Mouse (Mus musculus): ENCODE measurements at regions not wholly inside any gene's neighbourhood (a gene's known extent, or its start where the extent isn't known, plus 50 kb on each side); places are given as distances from the start of the nearest gene placed in this dataset.
A peak's percentile ranks its signal among the peaks of the same experiment; 100 is the strongest.

DNA sequence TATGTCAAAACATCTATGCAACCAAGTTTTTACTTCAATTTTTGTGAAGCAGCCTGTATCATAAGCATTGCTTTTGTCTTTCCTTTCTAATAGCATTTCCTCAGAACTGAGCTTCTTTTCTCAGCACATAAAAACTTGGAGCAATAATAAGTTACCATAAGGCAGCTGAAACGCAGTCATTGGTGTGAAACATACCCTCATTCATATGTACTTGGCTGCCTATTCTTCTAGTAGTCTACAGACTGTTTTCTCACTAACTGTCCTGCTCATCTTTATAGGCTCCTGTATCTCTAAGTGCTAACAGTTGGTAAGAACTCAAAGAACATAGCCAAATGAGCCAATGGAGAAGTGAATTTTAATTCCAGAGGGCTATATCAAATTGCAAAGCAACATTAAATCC lies 454.6 kb upstream of the Ptprd start:
- Histone ChIP-seq H3K9me3 (no peaks in the 10 kb centered on the region), H3K9ac (no peak overlapping the region), H3K27me3 (no peaks in the 10 kb centered on the region), H3K4me1 (replicated peaks) (no peaks in the 10 kb centered on the region), H3K36me3 (no peaks in the 10 kb centered on the region), H3K27ac (replicated peaks) (no peak overlapping the region), H3K4me3 (no peak overlapping the region), H3K4me2 (no peak overlapping the region)
- ATAC-seq (ENCODE audit: low read depth): no peak
- WGBS: 91% methylated on average over 1 of the region's 1 CpGs

DNA sequence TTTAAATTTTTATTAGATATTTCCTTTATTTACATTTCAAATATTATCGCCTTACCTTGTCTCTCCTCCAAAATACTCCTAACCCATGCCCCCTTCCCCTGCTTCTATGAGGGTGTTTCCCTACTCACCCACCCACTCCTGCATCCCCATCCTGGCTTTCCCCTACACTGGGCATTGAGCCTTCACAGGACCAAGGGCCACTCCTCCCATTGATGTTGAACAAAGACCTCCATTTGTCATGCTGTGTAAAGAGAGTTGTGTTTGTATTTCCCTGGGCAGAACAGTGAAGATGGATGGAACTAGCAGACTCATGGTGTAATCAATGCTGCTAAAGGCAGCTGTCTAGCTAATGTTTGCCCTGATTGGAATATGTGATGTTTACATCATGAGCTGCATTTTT lies 431.0 kb upstream of the Ptprd start:
- no peaks in the 10 kb centered on the region; the same call in 1 of the 2 replicates for H3K4me1 ChIP-seq (replicated peaks)
- WGBS: 61% methylated on average over 1 of the region's 1 CpGs
- no peak overlapping the region for H3K4me2 ChIP-seq
- no peaks in the 10 kb centered on the region for H3K27me3 ChIP-seq
- ATAC-seq (ENCODE audit: low read depth): peak; percentile 59; the same call in 1 of the 2 replicates
- H3K9me3 ChIP-seq: no peaks in the 10 kb centered on the region
- no peak overlapping the region for H3K4me3 ChIP-seq
- no peak overlapping the region for H3K9ac ChIP-seq
- H3K36me3 ChIP-seq: no peaks in the 10 kb centered on the region
- H3K27ac ChIP-seq (replicated peaks): no peak overlapping the region

DNA sequence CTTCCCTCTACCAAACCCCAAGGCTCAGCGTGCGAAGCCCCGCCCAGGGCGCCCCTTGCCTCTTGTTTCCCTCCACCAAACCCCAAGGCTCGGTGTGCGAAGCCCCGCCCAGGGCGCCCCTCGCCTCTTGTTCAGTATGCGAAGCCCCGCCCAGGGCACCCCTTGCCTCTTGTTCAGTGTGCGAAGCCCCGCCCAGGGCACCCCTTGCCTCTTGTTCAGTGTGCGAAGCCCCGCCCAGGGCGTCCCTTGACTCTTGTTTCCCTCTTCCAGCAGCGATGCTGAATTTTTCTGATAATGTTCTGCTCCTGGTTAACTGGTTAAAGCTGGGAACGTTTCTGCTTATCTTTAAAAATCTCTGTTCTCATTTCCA lies 394.7 kb upstream of the Ptprd start:
- H3K9me3 ChIP-seq: no peaks in the 10 kb centered on the region
- 10% methylated on average over 18 of the region's 18 CpGs for WGBS
- H3K27ac ChIP-seq (replicated peaks): no peak overlapping the region
- peak overlapping the region; percentile 57 for H3K4me2 ChIP-seq
- H3K4me3 ChIP-seq: peak overlapping the region; percentile 37
- ATAC-seq (ENCODE audit: low read depth): peak; percentile 81
- H3K27me3 ChIP-seq: no peaks in the 10 kb centered on the region
- H3K9ac ChIP-seq: peak overlapping the region; percentile 54
- H3K4me1 ChIP-seq (replicated peaks): peaks cover 7% of the 10 kb centered on the region; the same call in 1 of the 2 replicates
- H3K36me3 ChIP-seq: no peaks in the 10 kb centered on the region

DNA sequence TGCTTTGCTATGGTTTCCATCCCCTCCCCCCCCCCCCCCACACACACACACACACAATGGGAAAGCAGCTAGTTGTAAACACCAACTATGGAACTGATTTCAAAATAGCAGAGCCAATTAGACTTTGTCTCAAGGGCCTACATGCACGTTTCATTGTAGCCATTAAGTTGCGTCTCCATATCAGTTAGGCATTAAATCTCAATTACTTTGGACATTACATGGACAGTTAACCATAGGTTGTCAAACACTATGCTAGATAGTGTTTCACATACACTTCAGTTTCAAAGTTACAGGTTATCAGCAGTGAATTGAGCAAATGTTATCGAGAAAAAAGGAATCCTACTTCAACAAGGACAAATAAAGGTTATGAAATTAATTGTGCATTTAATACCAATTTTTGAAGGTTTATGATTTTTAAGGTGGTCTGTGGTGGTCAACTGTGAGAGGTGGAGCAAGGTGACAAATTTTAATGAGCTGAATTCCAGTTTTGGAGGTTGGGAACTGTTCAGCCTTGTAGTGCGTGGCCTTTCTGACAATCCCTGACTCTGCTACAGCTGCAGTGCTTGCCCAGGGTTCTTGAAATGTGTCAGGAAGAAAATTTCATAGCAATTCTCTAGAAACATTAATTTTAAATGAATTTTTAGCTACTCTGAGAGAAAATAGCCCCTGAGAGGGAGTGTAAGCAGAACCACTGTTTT lies 394.2 kb upstream of the Ptprd start:
- WGBS: 66% methylated on average over 4 of the region's 4 CpGs
- peak; percentile 53 for ATAC-seq (ENCODE audit: low read depth)
- no peaks in the 10 kb centered on the region for H3K27me3 ChIP-seq
- H3K36me3 ChIP-seq: no peaks in the 10 kb centered on the region
- H3K9ac ChIP-seq: peak overlapping the region; percentile 54
- peak overlapping the region; percentile 57 for H3K4me2 ChIP-seq
- H3K4me3 ChIP-seq: peak overlapping the region; percentile 37
- H3K4me1 ChIP-seq (replicated peaks): peaks cover 7% of the 10 kb centered on the region; the same call in 1 of the 2 replicates
- H3K27ac ChIP-seq (replicated peaks): no peak overlapping the region
- no peaks in the 10 kb centered on the region for H3K9me3 ChIP-seq

DNA sequence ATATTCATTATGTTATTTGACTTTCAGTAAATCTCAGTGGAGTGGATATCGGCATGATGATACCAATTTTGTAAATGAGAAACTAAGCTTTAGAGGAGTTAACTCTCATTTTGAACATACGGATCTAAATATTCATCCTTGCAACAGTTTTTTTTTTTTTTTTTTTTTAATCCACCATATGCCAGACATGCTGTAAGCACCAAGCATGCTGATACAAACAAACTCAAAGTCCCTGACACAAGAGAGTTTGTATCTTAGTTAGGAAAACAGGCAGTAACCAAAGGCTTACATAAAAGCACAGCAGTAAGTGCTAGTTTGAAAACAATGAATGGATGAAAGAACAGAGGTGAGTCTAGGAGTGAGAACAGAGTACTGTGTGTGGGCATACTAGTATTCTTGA lies 369.8 kb upstream of the Ptprd start:
- Histone ChIP-seq H3K9ac (no peak overlapping the region), H3K4me1 (replicated peaks) (no peaks in the 10 kb centered on the region), H3K27me3 (no peaks in the 10 kb centered on the region), H3K9me3 (no peaks in the 10 kb centered on the region), H3K4me2 (no peak overlapping the region), H3K27ac (replicated peaks) (no peak overlapping the region), H3K36me3 (no peaks in the 10 kb centered on the region), H3K4me3 (no peak overlapping the region)
- WGBS: 91% methylated on average over 2 of the region's 2 CpGs
- no peak for ATAC-seq (ENCODE audit: low read depth)

DNA sequence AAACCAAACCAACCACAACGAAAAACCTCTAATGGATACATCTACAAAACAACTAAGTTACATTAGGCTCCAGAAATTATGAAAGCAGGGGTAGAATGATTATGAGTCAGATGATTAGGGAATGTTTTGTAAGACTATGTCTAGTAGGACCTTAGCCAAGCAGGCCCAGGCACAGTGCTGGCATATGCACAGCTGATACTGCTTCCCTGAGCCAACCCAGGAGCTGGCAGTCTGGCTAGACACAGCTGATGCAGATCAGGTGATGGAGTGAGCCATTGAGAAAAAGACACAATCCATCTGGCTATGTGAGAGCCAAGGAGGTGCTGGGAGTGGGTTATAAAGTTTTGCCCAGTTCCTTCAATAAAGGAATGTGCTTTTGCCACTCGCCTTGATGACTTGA lies 353.6 kb upstream of the Ptprd start:
- 76% methylated on average over 2 of the region's 2 CpGs for WGBS
- no peak for ATAC-seq (ENCODE audit: low read depth)
- H3K9ac ChIP-seq: no peak overlapping the region
- no peaks in the 10 kb centered on the region for H3K36me3 ChIP-seq
- H3K4me2 ChIP-seq: no peak overlapping the region
- H3K4me3 ChIP-seq: no peak overlapping the region
- H3K4me1 ChIP-seq (replicated peaks): no peaks in the 10 kb centered on the region
- H3K27ac ChIP-seq (replicated peaks): no peak overlapping the region
- H3K27me3 ChIP-seq: no peaks in the 10 kb centered on the region
- H3K9me3 ChIP-seq: no peaks in the 10 kb centered on the region
